Mouse (Mus musculus) frontal cortex, postnatal 14 days (tissue): ENCODE data around the gene Aebp2.
"Not testable (repeated sequence)": the region's sequence is repeated elsewhere in the genome, so short reads cannot be mapped to it uniquely, and the experiment has no call there.

Experiments
- DNase-seq, 2 experiments: peaks; one replicate each; pipeline ENCODE4 v3.0.0; 2022; ENCODE audit warnings: low spot score in 2 of 2

The Aebp2 gene

GRCm38 (mm10) chr6:140622391-140623225 is at the start of gene Aebp2:
TSS of gene Aebp2 (plus strand) at chr6:140622663.
- no peak for DNase-seq

GRCm38 (mm10) chr6:140574943-140575342 is 47.5 kb upstream of the Aebp2 start:
- no peak for DNase-seq

GRCm38 (mm10) chr6:140576133-140576532 is 46.3 kb upstream of the Aebp2 start:
- DNase-seq, result no peak

GRCm38 (mm10) chr6:140576961-140577821 is 45.3 kb upstream of the Aebp2 start:
- no peak for DNase-seq

GRCm38 (mm10) chr6:140577822-140578170 is 44.7 kb upstream of the Aebp2 start:
- no peak for DNase-seq

GRCm38 (mm10) chr6:140578985-140579384 is 43.5 kb upstream of the Aebp2 start:
- DNase-seq, result not testable (repeated sequence)

GRCm38 (mm10) chr6:140580170-140580569 is 42.3 kb upstream of the Aebp2 start:
- DNase-seq, result no peak

GRCm38 (mm10) chr6:140586714-140587259 is 35.7 kb upstream of the Aebp2 start:
- DNase-seq, result no peak

- no peak for DNase-seq
Observed at GRCm38 (mm10) chr6:140591331-140591730, 31.1 kb upstream of the Aebp2 start.

GRCm38 (mm10) chr6:140592713-140593112 is 29.8 kb upstream of the Aebp2 start:
- no peak for DNase-seq

- DNase-seq, result peak; percentile 26 to 43
Observed at GRCm38 (mm10) chr6:140593420-140594170, 28.9 kb upstream of the Aebp2 start.

- not testable (repeated sequence) for DNase-seq
Observed at GRCm38 (mm10) chr6:140595551-140595950, 26.9 kb upstream of the Aebp2 start.

GRCm38 (mm10) chr6:140597381-140598329 is 24.8 kb upstream of the Aebp2 start:
- DNase-seq, result no peak

GRCm38 (mm10) chr6:140598516-140598915 is 23.9 kb upstream of the Aebp2 start:
- no peak for DNase-seq

GRCm38 (mm10) chr6:140599337-140599736 is 23.1 kb upstream of the Aebp2 start:
- no peak for DNase-seq

GRCm38 (mm10) chr6:140600671-140601070 is 21.8 kb upstream of the Aebp2 start:
- DNase-seq, result not testable (repeated sequence)

- no peak for DNase-seq
Observed at GRCm38 (mm10) chr6:140601175-140601574, 21.3 kb upstream of the Aebp2 start.

- no peak for DNase-seq
Observed at GRCm38 (mm10) chr6:140603228-140603944, 19.1 kb upstream of the Aebp2 start.

GRCm38 (mm10) chr6:140605173-140605572 is 17.3 kb upstream of the Aebp2 start:
- DNase-seq, result not testable (repeated sequence)

- no peak for DNase-seq
Observed at GRCm38 (mm10) chr6:140605732-140606131, 16.7 kb upstream of the Aebp2 start.
